Mouse (Mus musculus) lung, embryonic 14.5 days (tissue): ENCODE data around the gene Trappc6a. TPM values are rescaled to one million over a fixed set of nuclear protein-coding genes. Genes with fewer than 3 reads are reported as not detected.

Experiments
- ATAC-seq: fragments of 200-750 bp; cut with Nextera tagmentation; 2 replicates; pipeline ENCODE4 v1.8.0; 2017; ENCODE audit warnings: mild to moderate bottlenecking, moderate TSS enrichment, moderate library complexity; ENCODE audit not compliant: insufficient read depth
- DNase-seq: peaks from one replicate; pipeline ENCODE4 v3.0.0-alpha.2; 2015
- H3K27ac ChIP-seq: fragments of 300-500 bp; sonication (generic); 2 replicates; pipeline ENCODE4 v1.5.1; 2014; ENCODE audit warnings: low read depth, mild to moderate bottlenecking, moderate library complexity
- H3K27me3 ChIP-seq: fragments of 300-500 bp; sonication (generic); 2 replicates; pipeline ENCODE4 v1.6.1; 2014; ENCODE audit warnings: low read length, control low read depth; ENCODE audit not compliant: insufficient read depth
- H3K36me3 ChIP-seq: fragments of 300-500 bp; sonication (generic); 2 replicates; pipeline ENCODE4 v1.6.1; 2014; ENCODE audit warnings: control low read depth; ENCODE audit not compliant: insufficient read depth
- H3K4me1 ChIP-seq: fragments of 300-500 bp; sonication (generic); 2 replicates; pipeline ENCODE4 v1.6.1; 2014; ENCODE audit warnings: antibody characterized with exemption, control low read depth; ENCODE audit not compliant: insufficient read depth
- H3K4me2 ChIP-seq: fragments of 300-500 bp; sonication (generic); 2 replicates; pipeline ENCODE4 v1.6.1; 2014; ENCODE audit warnings: mild to moderate bottlenecking
- H3K4me3 ChIP-seq: fragments of 300-500 bp; sonication (generic); 2 replicates; pipeline ENCODE4 v1.5.1; 2014; ENCODE audit warnings: low read depth, low read length
- H3K9ac ChIP-seq: fragments of 300-500 bp; sonication (generic); 2 replicates; pipeline ENCODE4 v1.6.1; 2014
- H3K9me3 ChIP-seq: fragments of 300-500 bp; sonication (generic); 2 replicates; pipeline ENCODE4 v1.6.1; 2016; ENCODE audit warnings: low read depth, low read length, control low read depth
- CTCF ChIP-seq: IDR thresholded peaks from 2 replicates; pipeline ENCODE4 v1.5.1; 2016; ENCODE audit warnings: antibody characterized with exemption, low read depth
- WGBS: fragments of 180-500 bp; shearing (Covaris S2); extraction: QIAGEN DNeasy Blood & Tissue Kit; methylation state at CpG from one replicate; pipeline ENCODE4 v1.1.7; 2014; 5-methylcytosine and 5-hydroxymethylcytosine counted together
- polyA plus RNA-seq: library from polyadenylated mRNA; unstranded; fragments of >200 nt; fragmentation: Nextera tagmentation; extraction: Ambion mirVana; gene quantifications from 2 replicates; pipeline ENCODE4 v1.2.1, GENCODE M21; 2014

Gene Trappc6a
- polyA plus RNA-seq, 1 experiment from 2014 or later, result 83.5 TPM

- Histone ChIP-seq H3K4me1 (peaks cover 9% of the 10 kb centered on the region; the same call in 1 of the 2 replicates), H3K4me2 (peak overlapping the region; percentile 78), H3K27me3 (peaks cover 71% of the 10 kb centered on the region), H3K36me3 (0 out of 2 replicates have a peak, but pooled peaks cover under 1% of the 10 kb centered on the region), H3K4me3 (peak overlapping the region; percentile 40), H3K9me3 (no peaks in the 10 kb centered on the region), H3K27ac (no peak overlapping the region), H3K9ac (peak overlapping the region; percentile 29; the same call in 1 of the 2 replicates)
- DNase-seq, result peak; percentile 44
- no peak; the same call in 1 of the 2 replicates for ATAC-seq
- no peak for TF ChIP-seq CTCF
- 8% methylated on average over 72 of the region's 72 CpGs for WGBS
These were observed 15.0 kb downstream of the Trappc6a start for GRCm38 (mm10) chr7:19523017-19523756.

DNA sequence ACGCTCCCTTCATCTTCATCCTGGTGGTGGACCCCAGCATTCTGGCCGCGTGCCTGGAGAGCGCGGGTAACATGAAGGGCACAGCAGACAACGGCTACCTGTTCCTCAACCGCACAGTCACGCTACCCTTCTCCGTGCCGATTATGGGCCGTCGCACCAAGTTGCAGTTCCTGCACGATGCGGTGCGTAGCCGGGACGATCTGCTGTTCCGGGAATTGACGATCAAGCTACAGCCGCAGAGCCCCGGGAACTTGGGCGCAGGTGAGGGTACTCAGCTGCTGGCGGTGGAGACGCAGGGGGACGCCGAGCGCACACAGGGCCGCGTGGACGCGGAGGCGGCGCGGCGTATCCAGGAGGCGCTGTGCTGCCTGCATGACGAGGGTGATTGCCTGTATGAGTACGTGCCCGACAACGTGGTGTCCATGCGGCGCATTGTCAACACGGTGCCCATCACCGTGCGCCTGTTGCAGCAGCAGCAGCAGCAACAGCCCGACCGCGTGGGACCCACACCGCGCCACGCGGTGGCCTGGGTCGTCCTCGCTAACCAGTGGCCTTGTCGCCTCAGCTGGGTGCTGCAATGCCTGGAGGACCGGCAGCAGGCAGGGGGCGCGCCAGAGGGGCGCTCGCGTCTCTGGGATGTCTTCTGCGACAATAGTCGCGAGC, 15.7 kb downstream of the Trappc6a start:
- peak overlapping the region; percentile 78 for H3K4me2 ChIP-seq

GRCm38 (mm10) chr7:19524420-19525104, 16.4 kb downstream of the Trappc6a start:
- Histone ChIP-seq H3K9ac (peak overlapping the region; percentile 34; the same call in 1 of the 2 replicates), H3K9me3 (no peaks in the 10 kb centered on the region), H3K36me3 (peaks cover 13% of the 10 kb centered on the region), H3K4me3 (peak overlapping the region; percentile 40), H3K27me3 (peaks cover 57% of the 10 kb centered on the region), H3K4me1 (peaks cover 9% of the 10 kb centered on the region; the same call in 1 of the 2 replicates), H3K27ac (no peak overlapping the region; the same call in 1 of the 2 replicates), H3K4me2 (peak overlapping the region; percentile 78)
- ATAC-seq (peak; percentile 19), DNase-seq (no peak)
- 14% methylated on average over 24 of the region's 24 CpGs for WGBS
- no peak for TF ChIP-seq CTCF

More for the DNA sequence above, 15.7 kb downstream of the Trappc6a start:
- H3K27me3 ChIP-seq, result peaks cover 64% of the 10 kb centered on the region
- ATAC-seq (peak; percentile 68), DNase-seq (peak; percentile 83)
- H3K27ac ChIP-seq, result no peak overlapping the region; the same call in 1 of the 2 replicates
- 1% methylated on average over 64 of the region's 64 CpGs for WGBS
- peak; percentile 81 for TF ChIP-seq CTCF
- H3K36me3 ChIP-seq, result peaks cover 7% of the 10 kb centered on the region; the same call in 1 of the 2 replicates
- peak overlapping the region; percentile 34; the same call in 1 of the 2 replicates for H3K9ac ChIP-seq
- H3K4me3 ChIP-seq, result peak overlapping the region; percentile 40
- H3K4me1 ChIP-seq, result peaks cover 9% of the 10 kb centered on the region; the same call in 1 of the 2 replicates
- H3K9me3 ChIP-seq, result no peaks in the 10 kb centered on the region

- peaks cover 19% of the 10 kb centered on the region for H3K36me3 ChIP-seq
- H3K4me2 ChIP-seq, result no peak overlapping the region
- H3K27me3 ChIP-seq, result peaks cover 53% of the 10 kb centered on the region
- no peaks in the 10 kb centered on the region for H3K9me3 ChIP-seq
- WGBS, result 66% methylated on average over 2 of the region's 2 CpGs
- DNase-seq (no peak), ATAC-seq (no peak)
- peak; percentile 33; the same call in 1 of the 2 replicates for TF ChIP-seq CTCF
- H3K9ac ChIP-seq, result no peak overlapping the region
- H3K27ac ChIP-seq, result no peak overlapping the region
- no peak overlapping the region for H3K4me3 ChIP-seq
- H3K4me1 ChIP-seq, result peaks cover 9% of the 10 kb centered on the region; the same call in 1 of the 2 replicates
These were observed 16.9 kb downstream of the Trappc6a start for GRCm38 (mm10) chr7:19525105-19525481.

GRCm38 (mm10) chr7:19531077-19531476, 22.9 kb downstream of the Trappc6a start:
- Histone ChIP-seq H3K27ac (no peak overlapping the region), H3K9me3 (no peaks in the 10 kb centered on the region), H3K4me3 (no peak overlapping the region), H3K9ac (no peak overlapping the region), H3K4me2 (no peak overlapping the region), H3K27me3 (no peaks in the 10 kb centered on the region), H3K4me1 (no peaks in the 10 kb centered on the region), H3K36me3 (peaks cover 73% of the 10 kb centered on the region)
- no peak for DNase-seq
- 70% methylated on average over 10 of the region's 10 CpGs for WGBS
- no peak for ATAC-seq
- TF ChIP-seq CTCF, result 0 out of 2 replicates have a peak, but pooled peaks have one; percentile 25

DNA sequence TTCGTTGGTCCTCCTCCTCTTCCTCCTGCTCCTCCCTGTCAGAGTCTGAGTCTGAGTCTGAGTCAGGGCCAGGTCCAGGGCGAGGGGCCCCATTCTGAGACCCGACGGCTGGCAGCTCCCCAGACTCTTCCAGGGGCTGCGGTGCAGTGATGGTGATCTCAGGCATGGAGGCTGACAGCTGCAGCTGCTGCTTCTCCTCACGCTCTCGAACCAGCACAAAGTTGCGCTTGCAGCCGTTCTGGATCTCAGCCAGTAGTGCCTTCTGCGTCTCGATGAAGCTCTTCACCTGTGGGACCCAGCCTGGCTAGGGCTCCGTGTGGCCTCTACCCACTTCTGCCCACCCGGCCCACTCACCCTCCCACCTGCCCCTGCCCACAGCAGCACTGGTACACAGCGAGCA, 24.0 kb downstream of the Trappc6a start:
- H3K4me3 ChIP-seq, result no peak overlapping the region
- DNase-seq, result no peak
- no peak for TF ChIP-seq CTCF
- H3K27ac ChIP-seq, result no peak overlapping the region
- no peak overlapping the region for H3K9ac ChIP-seq
- no peaks in the 10 kb centered on the region for H3K9me3 ChIP-seq
- 67% methylated on average over 14 of the region's 14 CpGs for WGBS
- ATAC-seq, result no peak
- H3K4me1 ChIP-seq, result no peaks in the 10 kb centered on the region
- H3K4me2 ChIP-seq, result no peak overlapping the region
- peaks cover 73% of the 10 kb centered on the region for H3K36me3 ChIP-seq
- no peaks in the 10 kb centered on the region for H3K27me3 ChIP-seq

- ATAC-seq (no peak), DNase-seq (no peak)
- Histone ChIP-seq H3K4me1 (no peaks in the 10 kb centered on the region), H3K4me3 (no peak overlapping the region), H3K9me3 (no peaks in the 10 kb centered on the region), H3K36me3 (peaks cover 58% of the 10 kb centered on the region), H3K9ac (no peak overlapping the region), H3K27ac (no peak overlapping the region), H3K4me2 (no peak overlapping the region), H3K27me3 (no peaks in the 10 kb centered on the region)
- WGBS, result 93% methylated on average over 10 of the region's 10 CpGs
- TF ChIP-seq CTCF, result no peak
These were observed 26.5 kb downstream of the Trappc6a start for GRCm38 (mm10) chr7:19534676-19535075.
